Mouse (Mus musculus) testis, adult 2 months (tissue): ENCODE data around the gene Galntl6.

ENCODE experiments used
- CTCF ChIP-seq: fragments of 200-500 bp; IDR thresholded peaks from 2 replicates; pipeline ENCODE4 v1.5.1; 2012; ENCODE audit warnings: low read depth, mild to moderate bottlenecking, inconsistent platforms, low read length, moderate library complexity; ENCODE audit not compliant: control insufficient read depth, insufficient read depth, insufficient replicate concordance
- POLR2A ChIP-seq: fragments of 200-500 bp; IDR thresholded peaks from 2 replicates; pipeline ENCODE4 v1.6.1; 2012; ENCODE audit warnings: low read depth, mild to moderate bottlenecking, inconsistent platforms, low read length, moderate library complexity; ENCODE audit not compliant: control insufficient read depth

GRCm38 (mm10) chr8:57977372-57977771 is 935.1 kb downstream of the Galntl6 start:
- TF ChIP-seq CTCF: no peak
- no peak for TF ChIP-seq POLR2A
